Mouse (Mus musculus) heart, adult 11 months (tissue): ENCODE measurements at regions not wholly inside any gene's neighbourhood (a gene's known extent, or its start where the extent isn't known, plus 50 kb on each side); places are given as distances from the start of the nearest gene placed in this dataset.

Source experiments
- DNase-seq: peaks from one replicate; pipeline ENCODE4 v3.0.0; 2022

- no peak for DNase-seq
These were observed 85.8 kb upstream of the Gria1 start for GRCm38 (mm10) chr11:56925368-56925896.

DNA sequence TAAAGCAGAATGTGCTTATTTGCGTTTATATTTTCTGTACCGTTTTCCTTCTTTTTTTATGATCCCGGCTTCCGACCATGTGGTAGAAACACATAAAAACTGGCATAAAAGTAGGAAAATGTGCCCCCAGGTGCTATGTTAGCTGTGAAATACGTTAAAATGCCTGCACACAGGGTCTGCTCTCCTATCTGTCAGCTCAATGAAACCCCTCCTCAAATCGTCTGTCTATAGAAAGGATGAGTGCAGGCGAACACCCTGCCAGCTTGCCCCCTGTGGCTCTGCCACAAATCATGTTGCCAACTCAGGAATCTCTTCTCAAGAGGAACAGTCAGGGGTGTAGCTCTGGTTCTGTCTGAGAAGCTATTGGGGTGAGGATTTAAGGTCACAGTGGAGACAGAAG lies 78.4 kb upstream of the Gria1 start:
- no peak for DNase-seq

DNA sequence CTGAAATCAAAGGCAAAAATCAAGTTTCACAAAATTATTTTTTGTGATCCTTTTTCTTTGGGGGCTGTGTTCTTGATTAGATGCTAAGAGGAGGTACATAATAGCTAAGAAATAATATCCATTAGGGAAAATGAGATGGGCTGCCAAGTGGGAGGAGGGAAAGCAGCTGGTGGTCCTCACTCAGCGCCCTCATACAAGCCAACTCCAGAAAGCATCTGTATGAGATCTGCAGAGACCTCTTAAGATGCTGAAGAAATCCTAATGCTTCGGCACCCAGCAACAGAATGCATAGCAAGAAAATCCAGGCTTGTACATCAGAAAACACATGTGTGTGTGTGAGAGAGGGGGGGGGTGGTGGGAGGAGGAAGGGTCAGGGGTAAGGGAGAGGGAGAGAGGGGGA lies 58.8 kb upstream of the Gria1 start:
- peak; percentile 91 for DNase-seq

DNA sequence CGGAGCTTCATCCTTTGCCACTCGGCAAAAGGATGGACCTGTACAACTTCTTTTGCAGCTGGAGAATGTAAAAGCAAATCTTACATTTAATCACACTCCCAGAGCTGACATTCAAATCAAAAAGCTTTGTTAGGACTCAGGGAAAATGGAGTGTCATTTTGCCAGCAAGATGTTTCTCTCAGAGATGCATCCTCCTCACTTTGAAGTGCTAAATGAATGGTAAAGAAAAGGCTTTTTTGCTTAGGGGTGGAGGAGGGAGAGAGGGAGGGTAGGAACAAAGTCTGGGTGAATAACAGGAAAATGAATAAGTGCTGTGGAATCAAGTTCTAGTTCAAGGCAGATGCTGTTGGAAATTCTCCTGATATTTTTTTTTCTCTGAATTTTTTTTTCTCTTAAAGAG lies 53.4 kb upstream of the Gria1 start:
- DNase-seq = no peak
